In genomic region chr2:170183851-170184174, GRCm38 (mm10) we compare ENCODE assay signal across 8 mouse cellular contexts. TPM values are rescaled to one million over a fixed set of nuclear protein-coding genes. Genes with fewer than 3 reads are reported as not detected.
A peak's percentile ranks its signal among the peaks of the same experiment; 100 is the strongest.
DNase-seq lines count a peak whose midpoint lies in the region; ATAC-seq and TF ChIP-seq lines count a peak whose summit lies in the region.

No protein-coding gene starts in this region.

- H3K4me1 ChIP-seq in CH12.LX (ENCODE audit: control insufficient read depth in 1 of 2, insufficient read depth in 2 of 2): peaks cover 3 to 12% of the 10 kb centered on the region in 2 experiments; a peak in 3 of 4 replicates
- H3K4me1 ChIP-seq in heart, postnatal 0 days (ENCODE audit: control insufficient read depth, insufficient read depth): peaks cover 9% of the 10 kb centered on the region; the same call in 1 of the 2 replicates
- peaks cover 26% of the 10 kb centered on the region for H3K4me1 ChIP-seq in liver, embryonic 15.5 days (replicated peaks)

- DNase-seq in adrenal gland, postnatal 14 days: peak; percentile 57
- no peak for DNase-seq in adrenal gland, postnatal 4 days (ENCODE audit: low spot score in 2 of 2)
- DNase-seq in CH12.LX (ENCODE audit: extremely low read depth): no peak
- DNase-seq in heart, postnatal 0 days (ENCODE audit: low spot score): no peak
- DNase-seq in left cerebral cortex, adult 8-10 months (ENCODE audit: low spot score in 2 of 2): no peak
- no peak for DNase-seq in ovary, adult 18-20 months (ENCODE audit: low spot score)
- DNase-seq in spleen, postnatal 14 days (ENCODE audit: low spot score in 2 of 2): no peak

- no peaks in the 10 kb centered on the region for H3K36me3 ChIP-seq in CH12.LX (replicated peaks in 1 of 2; ENCODE audit: control insufficient read depth in 1 of 2, insufficient read depth in 1 of 2, low read length in 1 of 2)
- no peaks in the 10 kb centered on the region for H3K36me3 ChIP-seq in heart, postnatal 0 days (replicated peaks; ENCODE audit: control insufficient read depth, insufficient read depth, low read length)
- H3K36me3 ChIP-seq in liver, embryonic 15.5 days (replicated peaks): no peaks in the 10 kb centered on the region

- 0 out of 2 replicates have a peak overlapping the region, but pooled peaks have one; percentile 64 for H3K4me2 ChIP-seq in CH12.LX (ENCODE audit: insufficient read depth, low read depth, poor library complexity, severe bottlenecking)
- H3K4me2 ChIP-seq in heart, postnatal 0 days (ENCODE audit: low read depth, low read length): peak overlapping the region; percentile 80
- peak overlapping the region; percentile 81 for H3K4me2 ChIP-seq in liver, embryonic 15.5 days

- TF ChIP-seq RAD21 in CH12.LX (IDR thresholded peaks at IDR 0.05; ENCODE audit: low read depth, low read length): no peak

- H3K79me2 ChIP-seq in CH12.LX (replicated peaks; ENCODE audit: control insufficient read depth, extremely low read depth, insufficient read depth, poor library complexity, severe bottlenecking): no peaks in the 10 kb centered on the region

- peak overlapping the region; percentile 64; the same call in 1 of the 2 replicates for H3K9ac ChIP-seq in CH12.LX (ENCODE audit: insufficient read depth, low read depth)
- peak overlapping the region; percentile 60; the same call in 1 of the 2 replicates for H3K9ac ChIP-seq in heart, postnatal 0 days (replicated peaks; ENCODE audit: low read depth, low read length)
- H3K9ac ChIP-seq in liver, embryonic 15.5 days: 0 out of 2 replicates have a peak overlapping the region, but pooled peaks have one; percentile 51

- H3K4me3 ChIP-seq in CH12.LX (replicated peaks in 1 of 3; ENCODE audit: low read depth in 2 of 3, low read length in 2 of 3, poor library complexity in 1 of 3): peak overlapping the region in 1 of 3 experiments; percentile 56
- peak overlapping the region; percentile 55 for H3K4me3 ChIP-seq in heart, postnatal 0 days (ENCODE audit: low read depth, low read length)
- H3K4me3 ChIP-seq in liver, embryonic 15.5 days (replicated peaks): peak overlapping the region; percentile 58

- in situ Hi-C loops in CH12.LX (cut with MboI; ENCODE audit: low pct_ligation_motif_present, low pct_unique_long_range_greater_than_20kb, low sequenced_read_pairs): no loop called here

- H3K27me3 ChIP-seq in CH12.LX (replicated peaks): no peaks in the 10 kb centered on the region
- no peaks in the 10 kb centered on the region for H3K27me3 ChIP-seq in heart, postnatal 0 days (ENCODE audit: control insufficient read depth, insufficient read depth, low read length)
- no peaks in the 10 kb centered on the region for H3K27me3 ChIP-seq in liver, embryonic 15.5 days

- dilution Hi-C loops in CH12.LX (cut with MboI; ENCODE audit: extremely low pct_ligation_motif_present, extremely low pct_unique_long_range_greater_than_20kb, low sequenced_read_pairs): no loop called here

- TF ChIP-seq EP300 in CH12.LX (IDR thresholded peaks at IDR 0.05; ENCODE audit: low read length): no peak
- TF ChIP-seq EP300 in heart, postnatal 0 days (IDR thresholded peaks at IDR 0.05; ENCODE audit: low read depth): no peak

- no peaks in the 10 kb centered on the region for H3K9me3 ChIP-seq in CH12.LX (replicated peaks; ENCODE audit: low read length)
- H3K9me3 ChIP-seq in heart, postnatal 0 days (replicated peaks; ENCODE audit: control insufficient read depth, low read length): no peaks in the 10 kb centered on the region
- H3K9me3 ChIP-seq in liver, embryonic 15.5 days (replicated peaks): no peaks in the 10 kb centered on the region

- ATAC-seq in heart, postnatal 0 days (ENCODE audit: insufficient read depth, low read depth): no peak
- ATAC-seq in liver, embryonic 15.5 days (ENCODE audit: insufficient read depth): no peak

- no peak overlapping the region for H3K27ac ChIP-seq in CH12.LX (ENCODE audit: insufficient read depth, low read depth)
- H3K27ac ChIP-seq in heart, postnatal 0 days (ENCODE audit: low read depth): peak overlapping the region; percentile 63
- H3K27ac ChIP-seq in liver, embryonic 15.5 days (replicated peaks): peak overlapping the region; percentile 76

- no peak for TF ChIP-seq POLR2A in CH12.LX (IDR thresholded peaks at IDR 0.05; ENCODE audit: low read depth, low read length)

- WGBS in heart, postnatal 0 days: 69% methylated on average over 4 of the region's 4 CpGs
- WGBS in liver, embryonic 15.5 days (ENCODE audit: insufficient replicate concordance): 61% methylated on average over 4 of the region's 4 CpGs

- no peak for TF ChIP-seq CTCF in CH12.LX (conservative IDR thresholded peaks at IDR 0.05 in 1 of 2, IDR thresholded peaks at IDR 0.05 in 1 of 2; ENCODE audit: low read depth in 2 of 2, low read length in 2 of 2)
- no peak for TF ChIP-seq CTCF in heart, postnatal 0 days (IDR thresholded peaks at IDR 0.05; ENCODE audit: low read depth)

TF ChIP-seq in CH12.LX, 34 proteins besides CTCF, POLR2A, EP300 and RAD21:
- TF ChIP-seq CHD2 (IDR thresholded peaks at IDR 0.05; ENCODE audit: low read length) (no peak), JUN (IDR thresholded peaks at IDR 0.05; ENCODE audit: insufficient read depth, low read depth, low read length) (no peak), JUND (conservative IDR thresholded peaks at IDR 0.05; ENCODE audit: low read depth, low read length) (no peak), ZKSCAN1 (IDR thresholded peaks at IDR 0.05; ENCODE audit: borderline replicate concordance, low read depth, low read length) (no peak), HCFC1 (IDR thresholded peaks at IDR 0.05; ENCODE audit: low read depth, low read length) (no peak), IRF4 (IDR thresholded peaks at IDR 0.05; ENCODE audit: low read depth, low read length) (no peak), TCF12 (IDR thresholded peaks at IDR 0.05; ENCODE audit: low read depth, low read length) (no peak), UBTF (IDR thresholded peaks at IDR 0.05; ENCODE audit: low read depth, low read length) (no peak), BHLHE40 (IDR thresholded peaks at IDR 0.05; ENCODE audit: low read depth, low read length) (no peak), NELFE (IDR thresholded peaks at IDR 0.05; ENCODE audit: low read depth, low read length) (no peak), RCOR1 (conservative IDR thresholded peaks at IDR 0.05; ENCODE audit: low read depth, low read length) (no peak), MEF2A (IDR thresholded peaks at IDR 0.05; ENCODE audit: borderline replicate concordance, low read depth, low read length) (no peak), GABPA (IDR thresholded peaks at IDR 0.05; ENCODE audit: insufficient replicate concordance, low read depth, low read length) (no peak), ETS1 (conservative IDR thresholded peaks at IDR 0.05; ENCODE audit: low read depth, low read length) (no peak)

RNA-seq across cellular contexts. Expression of gene Zfp217, which starts 35.9 kb away (rescaled TPM):
- 28.6 and 32.6 TPM in 2 replicates for total RNA-seq in adrenal gland, postnatal 14 days (2021)
- total RNA-seq in adrenal gland, postnatal 4 days (2021): 10 to 100 TPM; 34.9 to 37.9 TPM
- total RNA-seq in CH12.LX (2012; rRNA removed): 9.3 and 10.0 TPM in 2 replicates
- total RNA-seq in CH12.LX (2014; rRNA removed): 5.3 and 5.6 TPM in 2 replicates
- 11.1 and 12.1 TPM in 2 replicates for polyA plus RNA-seq in CH12.LX (2012; ENCODE audit: insufficient read length, low read depth)
- 9.8 and 10.1 TPM in 2 replicates for total RNA-seq in heart, postnatal 0 days (2014; rRNA removed; ENCODE audit: low replicate concordance)
- polyA plus RNA-seq in heart, postnatal 0 days (2015; fragmentation: Nextera tagmentation; extraction: Ambion mirVana): 1.9 and 2.1 TPM in 2 replicates
- polyA plus RNA-seq in liver, embryonic 15.5 days (2015; fragmentation: Nextera tagmentation; extraction: Ambion mirVana): 3.4 and 4.7 TPM in 2 replicates
- total RNA-seq in left cerebral cortex, adult 8-10 months (2022): 1 to 10 TPM; 2.5 to 4.4 (median 3.3) TPM
